Comparison of ENCODE assay signal across 11 mouse cellular contexts in the genomic region with DNA sequence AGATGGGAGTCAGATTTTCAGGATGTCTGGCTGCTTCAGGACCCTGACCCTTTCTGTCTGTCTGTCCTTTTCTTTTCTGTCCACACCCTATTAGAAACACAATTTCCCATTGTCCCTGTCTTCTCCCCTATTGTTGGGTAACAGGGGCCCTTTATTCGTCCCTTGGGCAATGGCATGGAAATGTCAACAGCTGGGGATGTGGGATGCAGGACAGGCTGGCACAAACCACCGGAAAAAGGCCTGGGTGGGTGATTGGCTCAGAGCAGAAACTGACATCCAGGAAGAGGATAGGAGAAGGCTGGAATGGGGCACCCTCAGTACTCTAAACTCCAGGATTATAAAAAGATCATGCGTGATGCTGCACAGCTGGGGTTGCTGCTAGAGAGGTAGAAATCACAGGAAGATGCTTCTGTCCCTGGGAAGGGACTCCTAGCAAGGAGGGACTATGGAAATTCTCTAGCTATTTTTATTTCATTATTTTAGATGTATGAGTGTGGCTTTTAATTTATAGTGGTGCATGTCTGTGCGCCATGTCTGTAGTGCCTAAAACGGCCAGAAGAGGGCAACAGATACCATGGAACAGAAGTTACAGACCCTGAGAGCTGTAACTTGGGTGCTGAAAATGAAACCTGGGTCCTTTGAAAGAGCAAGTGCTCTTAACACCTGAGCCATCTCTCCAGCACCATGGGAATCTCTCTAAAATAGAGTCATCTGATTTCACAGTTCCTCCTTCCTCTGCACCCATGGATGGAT. TPM values are rescaled to one million over a fixed set of nuclear protein-coding genes. Genes with fewer than 3 reads are reported as not detected.
DNase-seq lines count a peak whose midpoint lies in the region; ATAC-seq and TF ChIP-seq lines count a peak whose summit lies in the region.
"Had no signal": no experiment of that assay in that cellular context is flagged by ENCODE, and none has a peak within 500 bp of the region (broad histone marks: within the 10 kb centered on the region; RNA-seq: fewer than 3 reads in every experiment).

A gene (minus strand): TSS at position 150 of the 753 bp plus-strand sequence.

- ATAC-seq in CD4-positive, CD25-positive, alpha-beta regulatory T cell, adult 4 months: no peak
- no peak for ATAC-seq in heart, embryonic 11.5 days (replicated peaks; ENCODE audit: insufficient number of reproducible peaks, low FRiP score, low TSS enrichment)

- H3K9me3 ChIP-seq in E14TG2a.4 (ENCODE audit: low read length): no peaks in the 10 kb centered on the region; the same call in 1 of the 2 replicates
- peaks cover 7% of the 10 kb centered on the region; the same call in 1 of the 2 replicates for H3K9me3 ChIP-seq in heart, embryonic 11.5 days (replicated peaks; ENCODE audit: control insufficient read depth, low read length)
- H3K9me3 ChIP-seq: limb, embryonic 15.5 days; neural tube, embryonic 12.5 days; stomach, embryonic 15.5 days had no signal

- H3K9ac ChIP-seq in heart, embryonic 11.5 days (ENCODE audit: low read depth, low read length): no peak within 1 kb of the TSS
- H3K9ac ChIP-seq: limb, embryonic 15.5 days; neural tube, embryonic 12.5 days; stomach, embryonic 15.5 days had no signal

- H3K4me3 ChIP-seq in E14TG2a.4 (replicated peaks; ENCODE audit: low read length): no peak within 1 kb of the TSS
- H3K4me3 ChIP-seq in heart, embryonic 11.5 days (ENCODE audit: low read depth, low read length): no peak within 1 kb of the TSS
- H3K4me3 ChIP-seq: limb, embryonic 15.5 days; neural tube, embryonic 12.5 days; stomach, embryonic 15.5 days had no signal

- DNase-seq in CD4-positive, CD25-positive, alpha-beta regulatory T cell, adult 2 months (ENCODE audit: low read depth, low spot score): peak; percentile 56
- peak in 1 of 2 experiments; percentile 33 for DNase-seq in layer of hippocampus, adult 18-20 months (ENCODE audit: low spot score in 2 of 2)
- no peak for DNase-seq in layer of hippocampus, postnatal 14 days (ENCODE audit: low spot score in 2 of 2)
- DNase-seq in left cerebral cortex, adult 9 months (ENCODE audit: low spot score in 2 of 2): peak; percentile 26 to 46
- no peak for DNase-seq in ovary, postnatal 10 days (ENCODE audit: low spot score)

- no peak within 1 kb of the TSS for H3K27ac ChIP-seq in heart, embryonic 11.5 days (ENCODE audit: low read depth, low read length)
- H3K27ac ChIP-seq: limb, embryonic 15.5 days; neural tube, embryonic 12.5 days; stomach, embryonic 15.5 days had no signal

- H3K4me2 ChIP-seq in heart, embryonic 11.5 days: no peak within 1 kb of the TSS
- H3K4me2 ChIP-seq: limb, embryonic 15.5 days; neural tube, embryonic 12.5 days; stomach, embryonic 15.5 days had no signal

- H3K36me3 ChIP-seq in E14TG2a.4 (ENCODE audit: insufficient read depth, low read length): no peaks in the 10 kb centered on the region
- H3K36me3 ChIP-seq in heart, embryonic 11.5 days (ENCODE audit: control insufficient read depth, insufficient read depth, low read length): no peaks in the 10 kb centered on the region
- H3K36me3 ChIP-seq: limb, embryonic 15.5 days; neural tube, embryonic 12.5 days; stomach, embryonic 15.5 days had no signal

- H3K27me3 ChIP-seq in E14TG2a.4 (ENCODE audit: insufficient read depth, low read length): peaks cover 60% of the 10 kb centered on the region
- H3K27me3 ChIP-seq in heart, embryonic 11.5 days (ENCODE audit: control insufficient read depth, insufficient read depth, low read length): peaks cover 72% of the 10 kb centered on the region

- peaks cover 41% of the 10 kb centered on the region for H3K4me1 ChIP-seq in E14TG2a.4 (replicated peaks; ENCODE audit: low read depth, low read length)
- peaks cover 9% of the 10 kb centered on the region for H3K4me1 ChIP-seq in heart, embryonic 11.5 days (ENCODE audit: control insufficient read depth, insufficient read depth, low read length)

- peak; percentile 97 for TF ChIP-seq CTCF in E14TG2a.4 (conservative IDR thresholded peaks at IDR 0.05; ENCODE audit: low read length)

- 47% methylated on average over 5 of the region's 5 CpGs for WGBS in heart, embryonic 11.5 days (ENCODE audit: insufficient replicate concordance)

RNA-seq across cellular contexts. Expression of the gene that starts here (rescaled TPM):
- under 1 TPM in 1 of 2 experiments, not detected in 1; 0.17 TPM for polyA plus RNA-seq in CD4-positive, CD25-positive, alpha-beta regulatory T cell, adult 4 months (2017; shearing (Covaris generic))
- total RNA-seq in layer of hippocampus, adult 18-20 months (2021): 10 to 100 TPM; 33.0 to 33.4 TPM
- 1 to 10 TPM; 1.8 to 1.9 TPM for total RNA-seq in layer of hippocampus, postnatal 14 days (2021)
- polyA plus RNA-seq in heart, embryonic 11.5 days (2014; fragmentation: Nextera tagmentation; extraction: Ambion mirVana): not detected in 2 replicates
- polyA plus RNA-seq: limb, embryonic 15.5 days had no signal

Comparison
In these comparisons a context has a peak if more than half of its experiments do, and no peak if none do; other contexts are left out.
1. RNA of the gene that starts here (total RNA-seq): 33.0 to 33.4 TPM in layer of hippocampus, adult 18-20 months; 1.8 to 1.9 TPM in layer of hippocampus, postnatal 14 days; every median in the first group is over 10 times any median in the second.
2. DNase-seq: peak in CD4-positive, CD25-positive, alpha-beta regulatory T cell, adult 2 months (single experiment) and left cerebral cortex, adult 9 months (2 of 2); none in layer of hippocampus, postnatal 14 days (0 of 2) and ovary, postnatal 10 days (single experiment).